Mouse (Mus musculus) G1E (cell line): ENCODE measurements around the gene Ncoa3. TPM values are rescaled to one million over a fixed set of nuclear protein-coding genes. Genes with fewer than 3 reads are reported as not detected.

Source experiments
- ATAC-seq: 2 replicates; pipeline ENCODE4 v1.8.0; 2016; ENCODE audit warnings: mild to moderate bottlenecking; ENCODE audit not compliant: insufficient number of reproducible peaks, poor library complexity, low FRiP score, severe bottlenecking; ENCODE audit errors: extremely low read depth
- DNase-seq: peaks from one replicate; pipeline ENCODE4 v3.0.0; 2012; ENCODE audit warnings: low spot score
- H3K27me3 ChIP-seq: 2 replicates; pipeline ENCODE4 v1.6.1; 2012; ENCODE audit warnings: mild to moderate bottlenecking, low read length, inconsistent platforms; ENCODE audit not compliant: insufficient read depth
- H3K36me3 ChIP-seq: replicated peaks from 2 replicates; pipeline ENCODE3; 2012; ENCODE audit warnings: mild to moderate bottlenecking, inconsistent platforms
- H3K4me1 ChIP-seq: 2 replicates; pipeline ENCODE4 v1.6.1; 2012; ENCODE audit warnings: low read depth, low read length, inconsistent platforms, mixed read lengths; ENCODE audit not compliant: insufficient read depth
- H3K4me3 ChIP-seq: 2 replicates; pipeline ENCODE4 v1.5.1; 2012; ENCODE audit warnings: low read depth, mild to moderate bottlenecking, inconsistent platforms, low read length, moderate library complexity, mixed read lengths
- H3K9me3 ChIP-seq: replicated peaks from 2 replicates; pipeline ENCODE4 v1.6.1; 2012; ENCODE audit warnings: inconsistent platforms
- CTCF ChIP-seq: IDR thresholded peaks from 2 replicates; pipeline ENCODE4 v1.5.1; 2012; ENCODE audit warnings: low read depth, low read length, inconsistent platforms, mixed read lengths
- GATA1 ChIP-seq: IDR thresholded peaks from 2 replicates; pipeline ENCODE4 v1.6.1; 2012; ENCODE audit warnings: borderline replicate concordance, low read length, inconsistent platforms, mixed read lengths
- GATA2 ChIP-seq: IDR thresholded peaks from 2 replicates; pipeline ENCODE4 v1.6.1; 2012; ENCODE audit warnings: low read depth, low read length, inconsistent platforms, borderline replicate concordance
- POLR2AphosphoS5 ChIP-seq: IDR thresholded peaks from 2 replicates; pipeline ENCODE4 v1.6.1; 2012; ENCODE audit warnings: low read depth, low read length, inconsistent platforms; ENCODE audit not compliant: insufficient replicate concordance
- TAL1 ChIP-seq: conservative IDR thresholded peaks from 2 replicates; pipeline ENCODE4 v1.6.1; 2012; ENCODE audit warnings: low read depth, low read length, inconsistent platforms, mixed read lengths
- polyA plus RNA-seq: library from polyadenylated mRNA; stranded (reverse); fragments of >175 nt; gene quantifications from 2 replicates; pipeline ENCODE4 v1.2.3, GENCODE M21; 2012
- total RNA-seq, 2 experiments: library from RNA; stranded (forward) in 1 of 2; stranded (reverse) in 1 of 2; fragments of 200-1000 nt in 1 of 2; fragments of >200 nt in 1 of 2; fragmentation: Nextera tagmentation in 1 of 2; gene quantifications; 2 replicates each; pipeline ENCODE4 v1.2.3; 2014 to 2017

Gene Ncoa3
- total and polyA plus RNA-seq, 3 experiments = 8.2 to 17.9 (median 14.6) TPM

- Histone ChIP-seq H3K36me3 (no peaks in the 10 kb centered on the region), H3K9me3 (peaks cover 30% of the 10 kb centered on the region), H3K27me3 (no peaks in the 10 kb centered on the region), H3K4me3 (no peak overlapping the region), H3K4me1 (no peaks in the 10 kb centered on the region)
- no peak for DNase-seq
- TF ChIP-seq POLR2AphosphoS5 = no peak
- no peak for TF ChIP-seq GATA1
- TF ChIP-seq CTCF = no peak
- TF ChIP-seq GATA2 = no peak
- no peak for TF ChIP-seq TAL1
- ATAC-seq = no peak
These were observed 105.2 kb downstream of the Ncoa3 start for GRCm38 (mm10) chr2:166097443-166098291.

GRCm38 (mm10) chr2:166098292-166098933 is 106.0 kb downstream of the Ncoa3 start:
- DNase-seq (no peak), ATAC-seq (no peak)
- Histone ChIP-seq H3K4me1 (no peaks in the 10 kb centered on the region), H3K9me3 (peaks cover 24% of the 10 kb centered on the region), H3K4me3 (no peak overlapping the region), H3K27me3 (no peaks in the 10 kb centered on the region), H3K36me3 (no peaks in the 10 kb centered on the region)
- TF ChIP-seq POLR2AphosphoS5 (no peak), TAL1 (no peak), GATA1 (no peak)

- Histone ChIP-seq H3K27me3 (no peaks in the 10 kb centered on the region), H3K4me1 (no peaks in the 10 kb centered on the region), H3K4me3 (no peak overlapping the region), H3K9me3 (peaks cover 19% of the 10 kb centered on the region), H3K36me3 (no peaks in the 10 kb centered on the region)
- no peak for TF ChIP-seq TAL1
- ATAC-seq (no peak), DNase-seq (no peak)
These were observed 108.2 kb downstream of the Ncoa3 start for GRCm38 (mm10) chr2:166100309-166101262.

GRCm38 (mm10) chr2:166102893-166103292 is 110.5 kb downstream of the Ncoa3 start:
- Histone ChIP-seq H3K4me1 (no peaks in the 10 kb centered on the region), H3K9me3 (peaks cover 31% of the 10 kb centered on the region), H3K36me3 (no peaks in the 10 kb centered on the region), H3K27me3 (no peaks in the 10 kb centered on the region), H3K4me3 (no peak overlapping the region)
- TF ChIP-seq POLR2AphosphoS5 (no peak), CTCF (no peak), TAL1 (no peak), GATA2 (no peak), GATA1 (no peak)
- ATAC-seq = no peak
- no peak for DNase-seq

GRCm38 (mm10) chr2:166105911-166106310 is 113.5 kb downstream of the Ncoa3 start:
- Histone ChIP-seq H3K4me3 (no peak overlapping the region), H3K9me3 (peaks cover 41% of the 10 kb centered on the region), H3K36me3 (no peaks in the 10 kb centered on the region), H3K4me1 (no peaks in the 10 kb centered on the region), H3K27me3 (no peaks in the 10 kb centered on the region)
- ATAC-seq = no peak
- no peak for TF ChIP-seq GATA2
- no peak for TF ChIP-seq GATA1
- TF ChIP-seq POLR2AphosphoS5 = no peak
- TF ChIP-seq TAL1 = no peak
- TF ChIP-seq CTCF = no peak
- DNase-seq = no peak

- no peaks in the 10 kb centered on the region for H3K4me1 ChIP-seq
- H3K27me3 ChIP-seq = no peaks in the 10 kb centered on the region
- TF ChIP-seq GATA2 = no peak
- TF ChIP-seq CTCF = no peak
- TF ChIP-seq TAL1 = no peak
- no peak for TF ChIP-seq GATA1
- TF ChIP-seq POLR2AphosphoS5 = no peak
- H3K9me3 ChIP-seq = peaks cover 47% of the 10 kb centered on the region
- H3K36me3 ChIP-seq = no peaks in the 10 kb centered on the region
- ATAC-seq (no peak), DNase-seq (no peak)
- no peak overlapping the region for H3K4me3 ChIP-seq
These were observed 114.2 kb downstream of the Ncoa3 start for GRCm38 (mm10) chr2:166106631-166107030.
